In the genomic region with DNA sequence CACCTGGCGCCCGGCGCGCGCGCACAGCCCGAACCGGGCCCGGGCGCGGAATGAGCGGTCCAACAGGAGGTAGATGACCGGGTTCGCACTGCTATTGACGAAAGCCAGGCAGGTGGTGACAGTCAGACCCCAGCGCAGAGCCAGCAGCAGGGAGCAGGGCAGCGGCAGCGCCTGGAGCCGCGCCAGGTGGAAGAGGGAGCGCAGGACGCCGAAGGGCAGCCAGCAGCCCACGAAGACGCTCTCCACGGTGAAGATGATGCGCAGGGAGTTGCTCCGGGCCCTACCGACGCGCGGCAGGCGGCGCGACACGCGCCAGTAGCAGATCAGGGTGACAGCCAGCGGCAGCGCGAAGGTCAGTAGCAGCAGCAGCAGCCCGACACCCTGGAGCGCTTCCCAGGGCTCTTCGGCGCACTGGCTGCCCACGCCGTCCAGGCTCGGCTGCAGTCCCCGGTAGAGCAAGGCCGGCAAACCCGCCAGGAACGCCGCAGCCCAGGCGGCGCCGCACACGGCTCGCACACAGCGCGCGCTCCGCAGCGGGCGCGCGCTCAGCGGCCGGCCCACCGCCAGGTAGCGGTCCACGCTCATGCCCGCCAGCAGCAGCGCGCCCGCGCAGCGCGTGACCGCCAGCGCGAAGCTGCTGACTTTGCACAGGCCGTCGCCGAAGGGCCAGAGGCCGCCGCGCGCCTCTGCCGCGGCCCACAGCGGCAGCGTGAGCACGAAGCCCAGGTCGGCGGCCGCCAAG, we compare ENCODE assay signal across 8 mouse cellular contexts. TPM values are rescaled to one million over a fixed set of nuclear protein-coding genes. Genes with fewer than 3 reads are reported as not detected.
DNase-seq lines count a peak whose midpoint lies in the region; ATAC-seq lines count a peak whose summit lies in the region.

No protein-coding gene starts in this region.

- H3K4me2 ChIP-seq in hindbrain, embryonic 16.5 days (ENCODE audit: low read length): peak overlapping the region; percentile 95

- peak overlapping the region; percentile 61 for H3K4me3 ChIP-seq in hindbrain, embryonic 16.5 days (ENCODE audit: low read length)

- H3K36me3 ChIP-seq in hindbrain, embryonic 16.5 days (ENCODE audit: control insufficient read depth, insufficient read depth, low read length): no peaks in the 10 kb centered on the region

- peak; percentile 82 for DNase-seq in adrenal gland, adult 2 months
- DNase-seq in cerebellum, postnatal 4 days (ENCODE audit: low spot score in 2 of 2): peak; percentile 43 to 68
- peak; percentile 28 to 67 for DNase-seq in gastrocnemius, adult 8-10 months (ENCODE audit: low spot score in 2 of 2)
- peak; percentile 39 to 58 for DNase-seq in left cerebral cortex, adult 8-10 months (ENCODE audit: low spot score in 2 of 2)
- DNase-seq in mesoderm, embryonic 11.5 days (ENCODE audit: low read depth, low spot score): peak; percentile 71
- peak; percentile 81 for DNase-seq in right cerebral cortex, postnatal 4 days
- no peak for DNase-seq in spleen, postnatal 14 days (ENCODE audit: low spot score in 2 of 2)

- no peaks in the 10 kb centered on the region for H3K9me3 ChIP-seq in hindbrain, embryonic 16.5 days (ENCODE audit: control insufficient read depth, low read length)

- peak; percentile 90 for ATAC-seq in hindbrain, embryonic 16.5 days

- peak overlapping the region; percentile 83 for H3K9ac ChIP-seq in hindbrain, embryonic 16.5 days (ENCODE audit: low read depth, low read length)

- WGBS in hindbrain, embryonic 16.5 days: 0% methylated on average over 84 of the region's 95 CpGs

- peaks cover 16% of the 10 kb centered on the region for H3K27me3 ChIP-seq in hindbrain, embryonic 16.5 days (replicated peaks; ENCODE audit: control insufficient read depth, insufficient read depth, low read length)

- H3K27ac ChIP-seq in hindbrain, embryonic 16.5 days (ENCODE audit: low read depth, low read length): peak overlapping the region; percentile 68

- H3K4me1 ChIP-seq in hindbrain, embryonic 16.5 days (ENCODE audit: control insufficient read depth, insufficient read depth, low read depth, low read length): peaks cover 12% of the 10 kb centered on the region

RNA-seq across cellular contexts. Expression of a gene that starts 0.6 kb away (rescaled TPM):
- total RNA-seq in adrenal gland, adult 2 months (2021): not detected
- polyA plus RNA-seq in adrenal gland, adult 2 months (2012; rRNA removed): 0.36 TPM in 1 of 2 replicates, not detected in the other
- not detected for total RNA-seq in gastrocnemius, adult 8-10 months (2022)
- 1.4 TPM in 2 replicates for polyA plus RNA-seq in hindbrain, embryonic 16.5 days (2015; fragmentation: Nextera tagmentation; extraction: Ambion mirVana)
- 1 to 10 TPM; 5.1 to 7.4 (median 5.8) TPM for total RNA-seq in left cerebral cortex, adult 8-10 months (2022)

RNA-seq across cellular contexts. Expression of a gene that starts 26.0 kb away (rescaled TPM):
- under 1 TPM in 1 of 2 experiments, not detected in 1; 0.24 TPM for total RNA-seq in adrenal gland, adult 2 months (2021)
- 0.19 and 0.33 TPM in 2 replicates for polyA plus RNA-seq in adrenal gland, adult 2 months (2012; rRNA removed)
- not detected for total RNA-seq in gastrocnemius, adult 8-10 months (2022)
- polyA plus RNA-seq in hindbrain, embryonic 16.5 days (2015; fragmentation: Nextera tagmentation; extraction: Ambion mirVana): 2.6 TPM in 2 replicates
- 1 to 10 TPM; 1.2 to 2.7 (median 1.5) TPM for total RNA-seq in left cerebral cortex, adult 8-10 months (2022)

RNA-seq across cellular contexts. Expression of a gene that starts 47.4 kb away (rescaled TPM):
- total RNA-seq in adrenal gland, adult 2 months (2021): not detected
- polyA plus RNA-seq in adrenal gland, adult 2 months (2012; rRNA removed): not detected in 2 replicates
- total RNA-seq in gastrocnemius, adult 8-10 months (2022): not detected
- not detected in 2 replicates for polyA plus RNA-seq in hindbrain, embryonic 16.5 days (2015; fragmentation: Nextera tagmentation; extraction: Ambion mirVana)
- 1 to 10 TPM in 1 of 4 experiments, under 1 TPM in 3; 0.37 to 1.2 (median 0.56) TPM for total RNA-seq in left cerebral cortex, adult 8-10 months (2022)

Comparison
In these comparisons a context has a peak if more than half of its experiments do, and no peak if none do; other contexts are left out.
1. DNase-seq: peak in adrenal gland, adult 2 months (single experiment), cerebellum, postnatal 4 days (2 of 2), gastrocnemius, adult 8-10 months (2 of 2), left cerebral cortex, adult 8-10 months (2 of 2), mesoderm, embryonic 11.5 days (single experiment) and right cerebral cortex, postnatal 4 days (single experiment); none in spleen, postnatal 14 days (0 of 2).
2. RNA of a gene that starts 0.6 kb away (total RNA-seq): 5.1 to 7.4 TPM in left cerebral cortex, adult 8-10 months; not detected in adrenal gland, adult 2 months and not detected in gastrocnemius, adult 8-10 months; every median in the first group is over 4 times any median in the second.